Mouse (Mus musculus): ENCODE results near the gene Art3.

Art3 gene

DNA sequence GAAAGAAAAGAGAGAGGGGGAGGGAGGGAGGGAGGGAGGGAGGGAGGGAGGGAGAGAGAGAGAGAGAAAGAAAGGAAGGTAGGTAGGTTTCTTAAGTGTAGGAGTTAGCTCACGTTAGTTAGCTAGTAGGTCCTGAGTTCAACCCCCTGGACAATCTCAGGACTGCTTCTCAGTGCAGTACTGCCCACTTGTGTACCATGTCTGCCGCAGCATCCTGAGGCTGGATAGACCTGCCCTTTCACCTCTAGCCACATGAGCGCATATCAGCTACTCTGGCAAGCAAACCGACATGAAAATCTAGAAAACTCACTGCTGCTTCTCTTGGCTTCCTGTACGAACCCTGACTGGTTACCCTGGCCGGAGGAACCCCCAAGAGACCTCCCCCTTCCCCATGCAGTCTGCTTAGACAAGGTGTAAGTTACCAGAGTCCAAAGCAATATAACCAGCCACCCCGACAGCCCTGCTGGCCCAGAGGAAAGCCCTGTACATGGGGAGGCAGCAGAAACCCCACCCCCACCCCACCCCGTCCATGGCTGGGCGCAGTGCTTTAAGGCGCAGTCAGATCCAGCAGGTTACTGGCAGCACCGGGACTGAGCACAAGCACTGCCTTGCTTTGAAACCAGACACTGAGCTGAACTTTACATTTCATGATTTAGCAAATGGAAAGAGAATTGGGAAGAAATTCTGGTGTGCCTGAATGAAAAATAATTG is 81.8 kb downstream of the Art3 start:
- in situ Hi-C loops (cut with MboI, MseI) = no loop called here

DNA sequence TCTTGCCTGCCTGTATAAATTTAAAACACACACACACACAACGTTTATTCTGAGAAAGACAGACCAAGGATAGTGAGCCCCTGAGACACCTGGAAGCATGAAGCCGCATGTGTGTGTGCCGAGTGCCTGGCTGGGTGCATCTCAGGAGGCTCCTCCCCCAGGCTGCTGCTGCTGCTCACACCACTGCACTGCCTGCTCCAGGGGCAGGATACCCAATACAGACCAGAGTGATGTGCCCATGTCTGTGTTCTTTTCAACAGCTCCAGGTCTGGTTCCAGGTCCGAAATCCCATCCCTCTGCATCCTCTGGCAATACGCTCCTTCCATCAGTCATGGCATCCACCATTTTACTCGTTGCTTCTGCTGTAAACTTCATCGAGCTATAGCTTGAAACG is 82.4 kb downstream of the Art3 start:
- in situ Hi-C loops (cut with MboI, MseI) = no loop called here

DNA sequence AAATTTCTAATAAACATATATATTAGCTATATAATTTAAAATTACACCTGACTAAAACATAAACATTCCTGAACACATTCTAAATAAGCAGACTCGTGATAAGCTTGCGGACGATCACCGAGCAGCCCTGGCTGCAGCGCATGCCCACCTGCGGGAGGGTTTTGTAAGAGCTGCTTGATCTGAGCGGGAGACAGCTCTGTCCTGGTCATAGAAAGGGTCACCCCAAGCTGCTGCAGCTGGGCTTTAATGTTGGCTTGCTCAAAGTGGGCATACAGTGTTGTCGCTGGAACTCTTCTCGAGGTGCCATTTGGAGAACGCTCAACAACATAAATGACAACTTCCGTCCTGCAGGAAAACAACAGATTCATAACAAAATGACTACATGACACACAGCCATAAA is 92.5 kb downstream of the Art3 start:
- in situ Hi-C loops (cut with MboI, MseI) = no loop called here

DNA sequence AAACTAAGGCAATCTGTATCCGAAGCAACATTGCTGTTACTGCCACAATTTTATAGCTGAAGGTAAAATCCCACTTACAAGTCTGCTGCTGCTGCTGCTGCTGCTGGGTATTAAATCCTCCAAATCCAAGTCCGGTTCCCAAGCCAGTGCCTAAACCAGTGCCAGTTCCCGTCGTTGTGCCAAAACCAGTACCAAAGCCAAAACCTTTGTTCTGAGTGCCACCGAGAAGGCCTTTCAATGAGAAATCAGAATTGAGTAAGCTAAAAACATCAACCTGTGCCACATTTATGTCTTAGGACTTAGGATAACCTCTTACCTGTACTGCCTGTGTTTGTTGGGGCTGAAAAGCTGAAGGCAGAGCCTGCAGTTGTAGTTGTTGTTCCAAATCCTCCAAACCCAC is 99.1 kb downstream of the Art3 start:
- in situ Hi-C loops (cut with MboI, MseI) = loop anchor here (5.0 to 10.0 kb wide), 2 partner anchors 77 to 366 kb away; partner anchors contain the start of gene Scarb2

DNA sequence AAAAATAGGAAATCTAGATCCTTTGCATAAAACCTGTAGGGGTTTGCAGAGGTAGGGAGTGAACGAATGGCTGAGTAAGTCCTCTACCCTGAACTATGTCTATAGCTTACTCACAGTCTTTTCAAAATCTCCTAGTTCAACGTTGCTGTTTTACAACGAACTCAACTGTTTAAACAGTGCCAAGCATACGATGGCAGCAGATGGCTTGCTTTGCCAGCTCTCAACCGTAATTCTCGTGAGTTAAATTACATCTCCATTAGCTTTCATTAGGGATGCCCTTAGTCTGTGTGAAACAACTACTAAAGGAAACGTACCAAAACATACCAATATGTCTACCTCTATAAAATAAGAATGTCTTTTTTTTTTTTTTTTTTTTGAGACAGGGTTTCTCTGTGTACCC is 100.0 kb downstream of the Art3 start:
- in situ Hi-C loops (cut with MboI, MseI) = loop anchor here (5.0 to 10.0 kb wide), 2 partner anchors 76 to 367 kb away; partner anchors contain the start of gene Scarb2

DNA sequence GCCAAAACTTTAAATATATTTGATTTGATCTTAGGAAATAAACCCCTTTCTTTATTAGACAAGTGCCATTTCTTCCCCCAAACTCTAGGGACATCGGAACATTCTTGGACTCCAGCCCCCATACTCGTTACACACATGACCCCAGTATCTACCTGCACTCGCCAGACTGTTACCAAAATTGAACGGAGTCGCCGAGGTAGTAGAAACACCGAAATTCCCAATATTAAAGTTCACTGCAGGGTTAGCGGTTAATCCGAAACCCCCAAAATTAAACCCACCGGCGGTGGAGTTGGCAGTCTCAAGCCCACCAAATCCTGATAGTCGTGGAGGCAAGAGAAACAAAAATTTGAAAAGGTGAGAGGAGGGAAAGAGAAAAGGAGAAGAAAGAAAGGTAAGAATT is 102.4 kb downstream of the Art3 start:
- in situ Hi-C loops (cut with MboI, MseI) = loop anchor here (5.0 to 10.0 kb wide), 2 partner anchors 73 to 369 kb away; partner anchors contain the start of gene Scarb2

DNA sequence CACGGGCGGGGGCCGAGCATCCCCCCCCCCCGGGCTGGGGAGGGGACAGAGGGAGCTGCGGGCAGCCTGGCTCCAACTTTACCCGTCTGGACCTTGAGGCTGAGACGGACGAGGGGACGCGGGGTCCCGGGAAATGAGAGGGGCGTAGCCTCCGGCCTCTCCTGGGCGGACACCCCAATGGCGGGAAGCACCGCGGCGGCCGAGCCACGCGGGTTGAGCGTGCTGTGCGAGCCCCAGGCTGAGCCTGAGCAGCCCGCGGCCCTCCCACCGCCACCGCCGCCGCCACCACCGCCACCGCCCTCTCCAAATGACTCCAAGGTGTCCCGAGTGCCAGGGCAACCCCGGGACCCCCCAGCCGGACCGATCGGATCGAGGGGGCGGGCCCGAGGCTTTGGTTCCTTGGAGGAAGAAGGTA is 103.0 kb downstream of the Art3 start:
- in situ Hi-C loops (cut with MboI, MseI) = loop anchor here (5.0 to 10.0 kb wide), 2 partner anchors 73 to 370 kb away; partner anchors contain the start of gene Scarb2

DNA sequence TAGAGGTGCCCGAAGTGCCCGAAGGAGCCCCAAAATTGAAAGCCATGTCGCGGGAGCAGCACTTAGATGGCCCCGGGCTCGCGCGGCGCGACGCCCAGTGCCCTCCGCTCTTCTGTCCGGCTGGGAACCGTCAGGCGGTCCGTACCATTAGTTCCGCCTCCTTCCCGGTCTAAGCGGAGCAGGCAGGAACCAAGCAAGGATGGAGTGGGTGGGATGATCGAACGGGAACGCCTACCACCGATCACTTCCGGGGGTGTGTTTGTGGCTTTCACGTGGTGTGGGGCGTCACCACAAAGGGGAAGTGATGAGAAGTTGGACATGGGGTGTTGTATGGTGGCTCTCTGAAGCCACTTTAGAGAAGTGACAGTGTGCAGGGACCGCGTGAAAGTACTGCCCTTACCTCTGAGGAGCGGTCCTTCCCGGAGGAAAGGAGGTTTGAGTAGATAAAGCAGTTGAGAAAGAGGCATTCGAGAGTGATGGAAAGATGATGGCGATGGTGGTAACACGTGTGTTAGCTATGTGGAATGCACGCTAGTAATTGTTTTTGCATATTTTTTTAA is 103.5 kb downstream of the Art3 start, which contains the start of gene Nup54:
Gene Nup54, minus strand, starts transcription at position 195 of the 560 bp plus-strand sequence.
- in situ Hi-C loops (cut with MboI, MseI) = loop anchor here (10.0 kb wide), 1 partner anchor 370 kb away; no protein-coding TSS in a partner anchor

DNA sequence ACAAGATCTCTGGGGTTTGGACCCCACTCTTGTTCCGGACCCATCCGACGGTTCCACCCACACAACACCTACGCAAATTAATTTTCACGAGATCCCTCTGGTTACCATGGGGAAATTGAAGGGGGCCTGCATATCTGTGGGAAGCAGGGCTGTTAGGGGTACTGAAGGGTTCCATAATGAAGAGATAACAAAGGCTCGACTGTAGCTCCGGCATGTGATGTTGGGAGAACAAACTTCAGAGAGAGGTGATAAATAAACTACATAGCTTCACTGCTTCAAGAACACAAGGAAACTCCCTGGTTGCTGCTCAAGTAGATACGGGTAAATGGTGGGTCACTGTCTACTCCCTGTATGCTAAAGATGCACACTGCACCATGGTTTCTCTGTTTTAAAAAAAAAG is 106.9 kb downstream of the Art3 start:
- in situ Hi-C loops (cut with MboI, MseI) = loop anchor here (10.0 kb wide), 1 partner anchor 374 kb away; no protein-coding TSS in a partner anchor

DNA sequence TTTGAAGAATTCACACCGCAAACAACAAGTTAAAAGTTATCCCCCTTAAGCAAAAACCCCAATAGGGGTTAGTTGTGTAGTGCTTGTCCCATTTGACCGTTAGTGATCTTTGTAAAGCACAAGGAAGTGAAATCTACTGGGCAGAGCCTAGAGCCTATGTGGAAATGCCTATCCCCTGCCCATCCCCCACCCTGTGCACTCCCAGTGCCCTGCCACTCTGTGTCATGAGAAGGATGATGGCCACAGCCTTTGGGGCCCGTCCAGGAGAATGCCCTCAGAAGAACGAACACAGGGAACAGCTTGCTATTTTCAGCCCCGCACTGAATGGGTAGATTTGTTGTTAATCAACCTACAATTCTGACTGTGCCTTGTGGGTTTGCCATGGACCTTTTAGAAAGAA is 109.9 kb downstream of the Art3 start:
- in situ Hi-C loops (cut with MboI, MseI) = no loop called here

DNA sequence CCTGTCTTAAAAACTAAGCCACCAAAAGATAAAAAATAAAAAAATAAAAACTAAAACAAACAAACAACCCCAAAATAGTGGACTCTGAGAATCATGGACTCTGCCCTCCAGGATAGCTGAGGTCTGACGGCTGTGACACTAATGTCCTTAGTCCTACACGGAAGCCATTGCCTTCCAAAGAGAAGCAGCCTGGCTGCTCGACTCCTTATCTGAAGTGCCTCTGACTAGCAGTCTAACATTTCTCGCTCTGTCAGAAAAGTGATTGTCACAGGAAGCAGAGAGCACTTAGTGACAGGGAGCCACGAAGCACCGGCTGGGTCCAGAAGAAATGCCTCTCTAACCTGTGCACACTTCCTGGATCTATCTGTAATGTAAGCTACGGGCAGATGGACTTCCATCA is 111.3 kb downstream of the Art3 start:
- in situ Hi-C loops (cut with MboI, MseI) = no loop called here

DNA sequence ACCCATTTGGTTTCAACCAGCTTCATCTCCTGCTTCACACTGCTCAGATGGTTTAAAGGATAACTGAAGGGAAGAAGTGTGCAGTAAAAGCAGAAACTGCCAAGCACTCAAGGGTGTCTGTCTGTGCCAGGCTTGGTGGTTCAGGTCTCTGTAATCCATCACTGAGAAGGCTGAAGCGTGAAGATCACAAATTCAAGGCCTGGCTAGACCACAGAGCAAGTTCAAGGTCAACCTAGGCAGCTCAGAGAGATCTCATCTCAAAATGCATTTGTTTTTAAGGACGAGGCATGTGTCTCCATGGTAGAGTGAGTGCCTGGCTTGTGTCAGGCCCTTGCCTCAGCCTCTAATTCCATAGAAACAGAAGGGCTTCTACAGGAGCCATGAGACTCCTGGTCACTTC is 113.4 kb downstream of the Art3 start:
- in situ Hi-C loops (cut with MboI, MseI) = no loop called here

DNA sequence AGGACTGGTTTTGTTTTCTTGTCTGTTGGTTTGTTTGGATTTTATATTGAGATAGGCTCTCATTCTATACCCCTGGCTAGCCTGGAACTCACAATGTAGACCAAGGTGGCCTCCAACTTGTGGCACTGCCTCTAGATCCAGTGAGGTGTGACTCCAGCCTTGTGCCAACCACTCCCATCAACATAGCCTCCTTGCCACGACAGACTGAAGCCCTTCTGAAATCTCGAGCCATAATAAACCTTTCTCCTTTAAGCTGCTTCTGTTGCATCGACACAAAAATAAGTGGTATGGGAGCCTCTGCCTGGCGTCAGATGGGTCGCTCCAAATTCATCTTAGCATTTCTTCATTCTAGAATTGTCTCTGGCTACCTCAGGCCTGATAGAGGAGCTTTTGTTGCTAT is 115.1 kb downstream of the Art3 start:
- in situ Hi-C loops (cut with MboI, MseI) = no loop called here

DNA sequence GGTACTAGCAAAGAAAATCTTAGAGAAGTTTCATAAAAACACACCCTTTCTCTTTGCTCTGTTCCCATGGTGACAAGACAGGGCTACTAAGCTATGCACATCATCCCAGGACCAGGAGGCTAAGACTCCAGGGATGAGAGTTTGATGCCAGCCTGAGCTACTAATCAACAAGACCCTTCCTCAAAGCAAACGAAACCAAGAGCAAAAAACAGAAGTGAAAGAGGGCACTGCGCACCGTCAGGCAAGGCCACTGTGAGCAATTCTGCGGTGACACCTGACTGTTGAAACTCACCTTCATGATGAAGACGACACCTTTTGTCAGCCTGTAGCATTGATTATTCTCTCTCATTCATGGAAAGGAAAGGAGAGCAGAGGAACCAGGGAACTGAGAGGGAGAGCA is 121.2 kb downstream of the Art3 start:
- in situ Hi-C loops (cut with MboI, MseI) = no loop called here

DNA sequence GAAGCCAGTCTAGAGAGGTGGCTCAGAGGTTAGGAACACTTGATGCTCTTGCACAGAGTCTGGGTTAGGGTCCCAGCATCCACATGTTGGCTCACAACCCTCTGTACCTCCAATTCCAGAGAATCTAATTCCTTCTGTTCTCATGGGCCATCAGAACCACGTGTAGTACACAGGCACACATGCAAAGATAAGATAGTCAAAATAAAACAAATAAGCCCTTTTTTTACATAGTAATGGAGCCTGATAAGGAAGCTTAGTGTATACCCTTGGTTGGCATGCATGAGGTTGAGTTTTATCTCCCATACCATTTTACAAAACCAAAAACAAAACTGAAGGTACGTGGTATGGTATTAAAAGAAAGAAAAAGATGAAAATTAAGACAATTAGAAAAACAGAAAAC is 125.8 kb downstream of the Art3 start:
- in situ Hi-C loops (cut with MboI, MseI) = no loop called here

DNA sequence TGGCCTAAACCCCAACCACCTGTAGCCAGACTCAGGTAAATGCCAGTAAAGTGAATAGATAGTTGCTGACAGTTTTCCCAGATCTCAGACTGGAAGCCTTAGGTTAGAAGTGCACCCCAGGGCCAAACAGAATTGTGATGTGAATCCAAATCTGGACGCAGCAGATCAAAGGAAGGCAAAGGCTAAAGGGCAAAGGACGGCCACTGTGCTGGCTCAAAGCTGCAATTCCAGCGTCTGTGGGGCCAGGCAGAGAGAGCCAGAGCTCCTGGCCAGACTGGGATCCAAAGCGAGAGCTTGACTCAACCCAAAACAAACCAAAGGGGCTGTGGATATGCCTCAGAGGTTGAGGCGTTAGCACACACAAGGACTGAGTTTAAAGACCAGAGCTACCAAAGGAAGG is 127.1 kb downstream of the Art3 start:
- in situ Hi-C loops (cut with MboI, MseI) = no loop called here

DNA sequence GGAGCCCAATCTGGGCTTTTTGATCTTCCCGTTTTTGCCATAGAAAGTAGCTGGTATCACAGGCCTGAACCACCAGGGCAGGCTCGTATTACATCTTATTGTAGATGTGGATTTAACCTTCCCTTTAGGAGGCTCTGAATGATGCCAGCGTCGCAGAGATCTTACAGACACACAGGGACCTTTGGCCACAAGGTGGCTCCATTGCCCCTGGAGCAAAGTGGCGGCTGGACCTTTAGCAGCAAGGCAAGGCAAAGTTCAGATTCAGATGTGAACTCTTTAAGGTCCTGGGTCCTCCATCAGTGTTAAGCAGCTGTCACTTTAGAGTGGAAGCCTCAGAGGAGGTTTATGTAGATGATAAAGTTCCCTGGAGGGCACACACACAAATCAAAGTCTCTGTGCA is 129.7 kb downstream of the Art3 start:
- in situ Hi-C loops (cut with MboI, MseI) = loop anchor here (10.0 kb wide), 1 partner anchor 203 kb away; no protein-coding TSS in a partner anchor
